Comparison of ENCODE assay signal across 10 mouse cellular contexts in genomic region chr14:120076192-120076591, GRCm38 (mm10). TPM values are rescaled to one million over a fixed set of nuclear protein-coding genes. Genes with fewer than 3 reads are reported as not detected.
DNase-seq lines count a peak whose midpoint lies in the region; ATAC-seq and TF ChIP-seq lines count a peak whose summit lies in the region.
"Had no signal": no experiment of that assay in that cellular context is flagged by ENCODE, and none has a peak within 500 bp of the region (broad histone marks: within the 10 kb centered on the region; RNA-seq: fewer than 3 reads in every experiment).

No protein-coding gene starts in this region.

- H3K4me1 ChIP-seq in lung, embryonic 14.5 days (ENCODE audit: insufficient read depth): no peaks in the 10 kb centered on the region

- in situ Hi-C loops in Patski (cut with MboI; ENCODE audit: low pct_unique_long_range_greater_than_20kb): loop anchor here (5.0 kb wide), 2 partner anchors 326 to 681 kb away; no protein-coding TSS in a partner anchor

- DNase-seq in cerebellum, adult 8-10 months: peak; percentile 15
- no peak for DNase-seq in cerebellum, adult 11 months
- DNase-seq in layer of hippocampus, adult 11-12 months (ENCODE audit: low spot score): peak; percentile 55
- DNase-seq in layer of hippocampus, postnatal 10 days (ENCODE audit: low spot score in 2 of 2): no peak
- DNase-seq in Patski (ENCODE audit: low read depth, low spot score): peak; percentile 15
- peak; percentile 82 for DNase-seq in lung, embryonic 14.5 days
- DNase-seq in gastrocnemius, postnatal 4 days (ENCODE audit: low spot score in 2 of 2): no peak
- no peak for DNase-seq in ovary, postnatal 36 days (ENCODE audit: low spot score)

- H3K27ac ChIP-seq in lung, embryonic 14.5 days (ENCODE audit: low read depth): no peak overlapping the region
- H3K27ac ChIP-seq: limb, embryonic 13.5 days had no signal

- H3K27me3 ChIP-seq in Patski: peaks cover 9% of the 10 kb centered on the region
- H3K27me3 ChIP-seq in lung, embryonic 14.5 days (ENCODE audit: insufficient read depth, low read length): no peaks in the 10 kb centered on the region
- H3K27me3 ChIP-seq: limb, embryonic 13.5 days had no signal

- no peak for ATAC-seq in Patski
- ATAC-seq in lung, embryonic 14.5 days (ENCODE audit: insufficient read depth): no peak

- H3K9me3 ChIP-seq in lung, embryonic 14.5 days (ENCODE audit: low read depth, low read length): no peaks in the 10 kb centered on the region
- H3K9me3 ChIP-seq: limb, embryonic 13.5 days had no signal

- H3K36me3 ChIP-seq in lung, embryonic 14.5 days (ENCODE audit: insufficient read depth): no peaks in the 10 kb centered on the region
- H3K36me3 ChIP-seq: limb, embryonic 13.5 days had no signal

- TF ChIP-seq CTCF in Patski (IDR thresholded peaks at IDR 0.05): peak; percentile 55
- TF ChIP-seq CTCF in lung, embryonic 14.5 days (IDR thresholded peaks at IDR 0.05; ENCODE audit: low read depth): peak; percentile 71

- H3K4me2 ChIP-seq in lung, embryonic 14.5 days: no peak overlapping the region
- H3K4me2 ChIP-seq: limb, embryonic 13.5 days had no signal

- H3K9ac ChIP-seq in lung, embryonic 14.5 days: no peak overlapping the region
- H3K9ac ChIP-seq: limb, embryonic 13.5 days had no signal

- H3K4me3 ChIP-seq in lung, embryonic 14.5 days (ENCODE audit: low read depth, low read length): no peak overlapping the region
- H3K4me3 ChIP-seq: limb, embryonic 13.5 days had no signal

- POLR2A ChIA-PET in Patski (lab: Charles Lee): no interaction called here

- CTCF ChIA-PET in Patski (lab: Charles Lee): interaction anchor here (0.9 kb wide), 2 partner anchors 584 to 688 kb away, joined by 3 read pairs; no protein-coding TSS in a partner anchor

- WGBS in lung, embryonic 14.5 days: 48% methylated on average over 2 of the region's 2 CpGs

RNA-seq across cellular contexts. Expression of gene Oxgr1, which starts 34.0 kb away (rescaled TPM):
- under 1 TPM in 1 of 2 experiments, not detected in 1; 0.11 TPM for total RNA-seq in layer of hippocampus, postnatal 10 days (2021)
- polyA plus RNA-seq in Patski (2021): 0.03 TPM
- polyA plus RNA-seq in lung, embryonic 14.5 days (2014; fragmentation: Nextera tagmentation; extraction: Ambion mirVana): 0.07 and 0.12 TPM in 2 replicates
- total RNA-seq in gastrocnemius, postnatal 4 days (2021): not detected
- polyA plus RNA-seq: stomach, embryonic 14.5 days had no signal

Comparison
In these comparisons a context has a peak if more than half of its experiments do, and no peak if none do; other contexts are left out.
1. DNase-seq: peak in cerebellum, adult 8-10 months (single experiment), layer of hippocampus, adult 11-12 months (single experiment), Patski (single experiment) and lung, embryonic 14.5 days (single experiment); none in cerebellum, adult 11 months (single experiment), layer of hippocampus, postnatal 10 days (0 of 2), gastrocnemius, postnatal 4 days (0 of 2) and ovary, postnatal 36 days (single experiment).